Mouse (Mus musculus) small intestine, adult 2 months (tissue): ENCODE measurements around the gene S1pr2.

Experiments
- CTCF ChIP-seq: fragments of 200-500 bp; IDR thresholded peaks from 2 replicates; pipeline ENCODE4 v1.5.1; 2012; ENCODE audit warnings: low read depth, mild to moderate bottlenecking, control low read depth, inconsistent platforms, low read length, moderate library complexity, mixed read lengths; ENCODE audit not compliant: insufficient replicate concordance, insufficient read length; ENCODE audit errors: extremely low read depth
- POLR2A ChIP-seq: fragments of 200-500 bp; IDR thresholded peaks from 2 replicates; pipeline ENCODE4 v1.6.1; 2012; ENCODE audit warnings: low read depth, mild to moderate bottlenecking, control low read depth, inconsistent platforms, low read length, moderate library complexity

DNA sequence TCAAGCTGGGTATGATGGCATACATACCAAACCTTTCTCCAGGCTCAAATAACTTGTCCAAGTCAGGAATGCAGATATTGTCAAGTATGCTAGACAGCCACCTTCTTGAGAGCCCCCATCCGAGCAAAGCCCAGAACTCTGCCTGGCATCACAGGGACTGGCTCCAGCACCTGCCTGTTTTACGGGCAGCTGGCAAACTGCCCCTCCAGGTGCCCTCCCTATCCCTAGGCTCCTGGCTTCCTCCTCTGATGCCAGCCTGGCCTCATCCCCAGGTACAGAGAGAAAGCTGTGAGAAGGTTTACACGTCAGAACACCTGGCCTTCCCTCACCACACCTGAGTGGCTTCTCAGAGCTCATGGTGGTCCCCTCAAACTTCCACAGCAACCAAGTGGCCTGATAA lies 19.6 kb downstream of the S1pr2 start:
- no peak for TF ChIP-seq POLR2A
- TF ChIP-seq CTCF, result no peak
